Mouse (Mus musculus) naive thymus-derived CD4-positive, alpha-beta T cell, adult 2 months (primary cell): ENCODE data around the gene 9430097D07Rik.
A peak's percentile ranks its signal among the peaks of the same experiment; 100 is the strongest.

Experiments
- DNase-seq: peaks from one replicate; pipeline ENCODE4 v3.0.0-alpha.2; 2011; ENCODE audit warnings: low read depth

The 9430097D07Rik gene

DNA sequence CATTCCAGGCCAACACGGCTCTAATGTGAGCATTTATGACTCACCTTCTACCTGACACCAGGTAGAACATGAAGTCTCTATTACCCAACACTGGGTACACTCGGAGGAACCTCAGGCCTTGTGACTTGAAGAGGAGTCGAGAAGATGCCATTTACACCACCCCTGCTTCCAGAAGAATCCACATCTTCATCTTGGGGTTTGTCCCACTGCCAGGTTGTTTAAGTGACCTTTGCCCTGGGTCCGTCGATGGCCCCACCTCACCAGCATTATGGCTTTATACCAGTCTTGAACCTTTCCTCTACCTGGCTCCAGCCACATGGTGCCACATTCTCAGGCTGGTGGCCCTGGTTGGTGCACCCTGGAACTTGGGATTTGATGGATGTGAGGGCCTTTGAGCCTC lies 21.8 kb upstream of the 9430097D07Rik start:
- no peak for DNase-seq

DNA sequence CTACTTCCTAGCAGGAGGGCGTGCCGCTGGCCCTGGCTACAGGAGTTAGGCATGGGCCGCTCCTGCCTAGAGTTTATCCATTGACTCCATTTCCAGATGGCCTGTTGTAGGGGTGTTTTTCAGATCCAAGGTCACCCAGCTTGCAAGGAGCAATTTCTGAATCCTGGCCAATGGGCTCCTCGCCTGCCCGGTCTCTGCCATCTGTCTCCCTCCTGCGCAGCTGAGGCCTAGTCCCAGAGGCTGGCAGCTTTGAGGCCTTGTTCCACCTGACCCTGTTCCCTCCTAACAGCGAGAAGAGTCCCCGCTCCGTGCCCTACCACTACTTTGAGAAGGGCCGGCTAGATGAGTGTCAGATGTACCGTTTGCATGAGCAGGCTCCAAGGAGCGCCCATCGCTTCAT lies 21.2 kb upstream of the 9430097D07Rik start:
- DNase-seq: no peak

DNA sequence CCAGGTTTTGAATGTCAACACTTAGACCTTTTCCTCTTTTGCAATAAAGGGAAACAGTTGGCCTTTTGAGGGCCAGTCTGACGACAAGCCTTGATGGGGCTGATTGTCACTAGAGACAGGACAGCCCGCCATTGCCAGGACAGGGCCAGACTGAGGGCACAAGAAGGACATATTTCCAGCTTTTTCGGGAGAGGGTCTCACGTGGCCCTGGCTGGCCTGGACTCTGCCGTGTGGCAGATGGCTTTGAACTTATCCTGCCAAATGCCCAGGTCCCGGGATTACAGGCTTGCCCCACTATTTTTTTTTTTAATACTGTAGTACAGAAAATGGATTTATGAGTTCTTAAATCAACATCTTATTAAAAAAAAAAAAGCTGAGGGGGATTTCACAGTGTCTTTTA lies 15.8 kb upstream of the 9430097D07Rik start:
- DNase-seq: no peak

DNA sequence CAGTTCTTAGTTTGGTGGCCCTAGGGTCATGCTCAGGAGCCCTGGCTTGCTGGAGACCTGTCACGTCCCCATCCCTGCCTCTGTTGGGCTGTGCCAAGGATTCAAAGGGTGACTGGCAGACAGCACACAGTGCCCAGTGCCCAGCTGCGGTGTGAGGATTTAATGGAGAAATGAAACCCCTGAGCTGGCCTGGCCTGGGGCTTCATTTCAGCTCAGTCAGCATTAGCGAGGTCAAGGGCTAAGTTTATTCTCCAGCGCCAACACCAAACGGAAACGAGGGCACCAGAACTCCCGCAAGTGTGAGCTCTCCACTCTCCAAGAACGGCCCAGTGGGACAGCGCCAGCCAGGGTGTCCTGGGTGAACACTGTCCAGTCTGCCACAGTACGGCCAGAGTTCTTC lies 14.7 kb upstream of the 9430097D07Rik start:
- DNase-seq: no peak

DNA sequence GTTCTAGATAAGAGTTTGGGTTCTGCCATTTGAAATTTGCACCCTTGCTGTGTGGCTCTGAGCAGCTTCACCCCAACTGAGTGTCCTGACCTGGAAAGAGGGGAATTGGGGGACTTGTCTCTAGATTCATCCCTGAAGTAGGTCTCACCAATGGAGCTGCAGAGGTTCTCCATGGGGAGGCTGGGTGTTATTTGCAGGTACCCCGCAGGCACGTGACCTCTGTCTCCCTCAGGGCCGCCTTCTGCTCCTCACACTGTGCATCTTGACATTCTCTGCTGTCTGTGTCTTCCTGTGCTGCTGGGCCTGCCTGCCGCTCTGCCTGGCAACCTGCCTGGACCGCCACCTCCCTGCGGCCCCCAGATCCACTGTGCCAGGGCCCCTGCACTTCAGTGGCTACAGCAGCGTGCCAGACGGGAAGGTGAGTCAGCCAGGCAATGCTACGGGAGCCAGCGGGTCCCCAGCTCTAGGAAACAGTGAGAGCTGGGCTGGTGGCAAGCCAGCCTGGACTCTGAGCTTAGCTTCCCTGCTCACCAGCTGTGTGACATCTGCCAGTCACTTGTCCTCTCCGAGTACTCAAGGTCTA lies 13.8 kb upstream of the 9430097D07Rik start:
- no peak for DNase-seq

DNA sequence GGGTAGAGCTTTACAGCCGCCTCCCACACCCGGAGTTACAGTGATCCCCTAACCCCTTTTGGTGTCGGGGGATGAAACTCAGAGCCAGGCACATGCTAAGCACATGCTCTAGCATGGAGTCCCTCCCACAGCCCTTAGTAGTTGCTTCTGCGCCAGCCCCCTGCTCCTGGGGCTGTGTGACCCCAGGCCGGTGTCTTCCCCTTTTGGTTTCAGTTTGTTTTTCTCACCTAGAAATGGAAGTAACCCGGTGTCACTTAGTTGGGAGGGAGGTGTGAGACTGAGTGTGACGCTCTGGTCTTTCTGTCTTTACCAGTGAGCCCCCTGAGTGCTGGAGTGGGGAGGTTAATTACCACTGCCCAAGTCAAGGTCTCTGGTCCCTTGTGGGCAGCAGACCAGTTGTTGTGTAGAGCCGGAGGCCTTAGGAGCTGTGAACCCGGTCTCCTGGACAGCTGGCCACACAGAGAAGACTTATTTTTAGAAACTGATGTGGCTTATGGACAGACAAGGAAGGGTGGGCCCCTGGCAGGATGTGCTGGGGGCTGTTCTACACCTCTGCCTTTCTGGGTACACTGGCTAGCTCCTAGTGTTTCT lies 12.3 kb upstream of the 9430097D07Rik start:
- peak; percentile 73 for DNase-seq

DNA sequence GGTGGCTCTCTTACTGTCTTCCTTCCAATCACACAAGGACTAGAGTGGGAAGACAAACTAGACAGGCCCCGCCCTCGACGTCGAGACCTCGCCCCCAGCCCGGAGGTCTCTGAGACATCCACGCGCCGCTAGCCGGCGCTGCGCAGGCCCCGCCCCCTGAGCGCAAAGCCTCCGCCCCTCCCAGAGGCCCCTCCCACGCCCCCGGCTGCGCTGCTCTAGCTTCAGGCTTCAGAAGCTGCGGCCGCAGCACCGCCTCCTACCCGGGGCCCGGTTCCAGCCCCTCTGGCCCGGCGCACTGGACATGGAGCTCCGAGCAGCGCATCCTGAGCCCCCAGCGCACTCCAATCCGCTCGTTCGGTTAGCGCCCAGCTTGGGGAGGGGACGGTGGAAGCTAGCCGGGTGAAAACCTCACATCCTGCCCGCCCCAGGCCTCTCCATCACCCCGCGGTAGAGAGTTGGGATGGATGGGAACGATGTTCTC lies 11.4 kb upstream of the 9430097D07Rik start, which contains the start of gene St6galnac4:
St6galnac4 (plus strand) TSS at position 225 of the 481 bp plus-strand sequence.
- DNase-seq: peak; percentile 97

DNA sequence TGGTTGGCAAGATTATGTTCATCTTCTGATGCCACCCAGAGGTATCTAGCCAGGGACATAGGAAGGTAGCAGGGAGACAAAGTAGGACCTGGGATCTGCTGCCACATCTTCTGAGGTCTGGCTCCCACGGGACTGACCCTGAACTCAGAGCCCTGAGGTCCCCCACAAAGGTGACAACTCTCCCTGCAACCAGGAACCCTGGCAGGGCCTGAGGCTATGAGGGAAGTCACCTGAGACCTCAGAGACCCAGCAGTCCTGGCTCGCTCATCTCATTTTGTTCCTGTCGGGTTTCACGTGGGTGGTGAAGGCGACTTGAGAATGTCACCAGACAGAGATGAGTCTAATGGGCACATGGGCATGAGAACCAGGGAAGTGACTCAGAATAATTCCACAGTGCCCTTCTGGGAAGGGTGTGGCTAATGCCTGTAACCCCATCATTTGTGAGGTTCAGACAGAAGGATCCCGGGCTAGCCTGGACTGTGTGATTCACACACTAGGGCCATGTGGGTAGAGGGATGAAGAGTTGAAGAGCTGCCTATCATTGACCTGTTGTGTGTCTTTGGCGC lies 9.7 kb upstream of the 9430097D07Rik start:
- DNase-seq: peak; percentile 20

DNA sequence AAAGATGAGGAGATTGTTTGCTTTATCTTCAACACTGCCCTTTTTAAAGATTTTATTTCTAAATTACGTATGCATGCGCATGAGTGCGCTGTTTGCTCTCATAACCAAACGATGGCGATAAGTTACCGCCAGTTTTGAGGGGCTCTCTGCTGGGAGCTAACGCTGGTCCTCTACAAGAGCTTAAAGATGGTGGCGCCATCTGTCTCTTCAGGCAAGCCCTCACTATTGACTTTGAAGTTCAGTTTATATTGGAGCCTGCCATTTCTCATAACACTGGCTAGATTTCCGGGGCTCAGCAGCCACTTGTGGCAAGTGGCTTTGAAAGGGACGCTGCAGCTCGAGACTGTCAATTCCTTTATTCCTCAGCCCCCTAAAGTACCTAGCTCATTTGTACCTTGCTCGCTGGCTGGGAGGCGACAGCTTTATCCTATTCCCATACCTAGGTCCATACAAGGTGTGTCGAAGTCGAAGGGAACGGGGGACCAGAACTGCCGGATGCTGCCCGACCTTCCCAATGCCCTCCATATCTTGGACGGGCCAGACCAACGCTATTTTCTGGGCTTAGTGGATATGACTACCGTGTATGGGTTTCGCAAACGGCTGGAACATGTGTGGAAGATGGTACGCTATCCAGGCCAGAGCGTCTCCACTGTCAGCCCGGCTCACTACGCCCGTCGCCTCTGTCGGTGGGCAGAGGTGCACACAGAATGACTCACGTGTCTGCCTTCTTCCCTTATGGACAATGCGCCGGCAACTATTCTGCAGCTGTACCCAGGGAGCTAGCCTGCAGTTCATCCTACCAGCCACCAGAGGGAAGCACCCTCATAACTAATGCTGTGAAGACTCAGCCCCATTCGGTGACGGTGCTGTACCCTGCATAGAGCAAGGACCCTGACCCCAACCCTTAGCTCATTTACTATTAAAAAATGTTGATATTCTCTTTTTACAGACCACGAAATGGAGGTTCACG lies 7.6 kb upstream of the 9430097D07Rik start:
- DNase-seq: peak; percentile 90

DNA sequence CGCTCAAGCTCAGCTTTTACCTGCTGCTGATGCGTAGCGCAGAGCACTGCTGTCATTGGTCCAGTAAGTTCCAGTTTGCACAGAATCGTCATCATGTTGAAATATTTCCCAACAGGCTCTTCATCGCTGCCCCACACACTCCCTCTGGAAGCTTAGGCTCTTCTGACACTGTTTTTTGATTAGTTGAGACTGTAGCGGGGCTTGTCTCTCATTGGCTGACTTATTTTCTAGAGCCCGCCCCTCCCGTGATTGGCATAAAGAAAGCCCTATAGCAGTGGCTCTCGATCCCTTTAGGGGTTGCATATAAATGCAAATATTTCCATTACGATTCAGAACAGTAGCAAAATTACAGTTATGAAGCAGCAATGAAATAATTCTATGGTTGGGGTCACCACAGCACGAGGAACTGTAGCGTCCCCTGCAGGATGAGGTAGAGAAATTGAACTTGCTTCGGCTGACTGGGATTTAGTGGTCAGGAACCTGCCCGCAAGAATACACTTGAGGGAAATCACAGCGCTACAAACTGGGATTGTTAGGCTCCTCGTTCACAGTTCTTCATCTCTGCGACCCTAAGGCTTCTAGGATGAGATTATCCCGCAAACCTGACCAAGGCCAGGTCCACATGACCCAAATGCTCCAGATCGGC lies 6.1 kb upstream of the 9430097D07Rik start:
- DNase-seq: peak; percentile 24

DNA sequence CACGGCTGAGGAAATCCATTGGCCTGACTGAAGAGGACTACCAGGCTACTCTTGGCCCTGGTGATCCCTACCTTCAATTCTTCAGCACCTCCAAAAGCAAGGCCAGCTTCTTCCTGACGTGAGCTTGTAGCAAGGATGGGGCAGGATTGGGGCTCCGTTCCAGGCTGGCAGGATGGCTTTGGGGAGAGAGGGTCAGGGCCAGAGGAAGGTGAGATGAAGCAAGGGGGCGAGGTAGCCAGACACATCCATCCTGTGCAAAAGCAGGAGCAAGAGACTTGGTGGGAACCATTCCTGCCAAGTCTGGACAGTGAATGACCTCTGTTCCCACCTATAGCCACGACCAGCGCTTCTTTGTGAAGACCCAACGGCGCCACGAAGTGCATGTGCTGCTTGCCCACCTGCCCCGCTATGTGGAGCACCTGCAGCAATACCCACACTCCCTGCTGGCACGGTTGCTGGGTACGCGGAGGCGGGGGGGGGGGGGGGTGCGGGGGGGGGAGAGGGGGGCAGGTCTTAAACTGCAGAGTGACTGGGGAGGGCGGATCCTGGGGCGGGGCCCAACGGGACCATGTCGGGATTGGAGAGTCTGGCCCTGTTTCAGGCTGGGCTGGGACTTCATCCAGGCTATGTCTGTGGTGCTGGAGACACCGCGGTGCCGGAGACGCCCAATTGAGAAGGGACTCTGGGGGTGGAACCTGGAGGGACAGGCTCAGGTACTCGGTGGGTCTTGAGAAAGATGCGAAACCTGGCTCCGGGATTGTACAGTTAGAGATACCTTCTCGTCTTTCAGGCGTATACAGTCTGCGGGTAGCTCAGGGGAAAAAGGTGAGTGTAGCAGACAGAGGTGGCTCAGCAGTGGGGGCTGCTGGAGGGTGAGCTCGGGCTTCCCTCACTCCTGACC lies 2.9 kb upstream of the 9430097D07Rik start:
- no peak for DNase-seq

DNA sequence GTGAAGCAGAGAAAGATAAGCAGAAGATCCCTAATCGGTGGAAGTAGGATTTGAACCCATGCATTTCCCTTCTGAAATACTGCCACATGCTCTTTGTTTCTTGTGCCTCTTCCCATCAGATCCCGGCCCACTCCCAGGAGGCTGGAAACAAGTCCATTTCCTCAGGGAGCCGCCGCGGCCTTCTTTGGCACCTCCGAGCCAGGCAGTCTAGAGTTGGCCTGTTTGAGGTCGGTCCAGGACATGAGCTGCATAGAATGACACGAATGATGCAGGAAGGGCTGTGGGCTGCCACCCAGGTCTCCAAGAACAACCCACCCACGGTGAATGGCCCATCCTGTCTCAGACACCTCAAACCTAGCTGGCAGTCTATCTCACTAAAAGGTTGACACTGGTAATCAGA lies 1.0 kb upstream of the 9430097D07Rik start:
- no peak for DNase-seq

DNA sequence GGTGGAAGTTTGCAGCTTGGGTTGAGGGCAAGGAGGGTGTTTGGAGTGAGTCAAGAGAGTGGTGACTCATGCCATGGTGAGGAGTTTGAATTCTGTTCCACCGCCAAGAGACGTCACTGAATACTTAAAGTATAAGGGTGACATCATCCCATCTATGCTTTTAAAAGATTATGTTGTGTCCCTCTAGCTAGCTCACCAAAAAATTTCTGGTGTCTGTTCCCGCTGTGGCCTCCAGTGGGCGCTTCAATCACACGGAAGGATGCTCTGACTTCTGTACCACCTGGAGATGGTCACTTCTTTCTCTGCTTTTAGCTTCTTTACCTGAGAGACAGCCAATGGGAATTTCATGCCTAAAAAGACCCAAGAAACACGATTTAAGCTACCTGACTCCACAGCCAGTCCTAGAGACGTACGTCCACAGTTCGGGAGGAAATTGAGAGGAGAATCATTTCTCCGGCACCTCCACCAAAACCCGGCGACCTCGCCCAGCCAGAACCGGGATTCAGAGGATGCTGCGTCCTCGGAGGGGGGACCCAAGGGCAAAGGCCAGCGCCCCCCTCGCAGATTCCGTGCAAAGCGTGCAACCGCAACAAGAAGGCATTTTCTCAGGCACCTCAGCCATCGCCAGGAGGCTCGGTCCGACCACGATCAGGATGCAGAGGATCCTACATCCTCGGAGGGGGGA lies 441 bp downstream of the 9430097D07Rik start:
- DNase-seq: peak; percentile 85

DNA sequence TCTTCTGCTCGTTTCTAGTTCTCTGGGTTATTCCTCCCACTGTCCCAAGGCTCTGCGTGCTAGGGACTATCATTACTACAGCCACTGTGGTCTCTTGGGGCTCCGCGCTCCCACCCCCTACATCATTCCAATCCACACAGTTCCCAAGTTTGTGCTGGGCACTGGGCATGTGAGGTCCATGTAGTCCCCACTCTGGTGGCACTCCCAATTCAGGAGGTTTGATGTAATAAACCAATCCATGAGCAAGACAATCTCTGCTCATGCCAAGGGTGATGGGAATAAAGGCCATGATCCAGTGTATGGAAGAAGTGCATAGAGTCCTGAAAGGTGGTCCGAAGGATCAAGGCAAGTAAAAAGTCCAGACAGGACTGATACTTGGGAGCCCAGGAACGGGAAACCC lies 987 bp downstream of the 9430097D07Rik start, which contains the start of gene Pip5kl1:
Pip5kl1 (plus strand) TSS at position 301 of the 400 bp plus-strand sequence.
- DNase-seq: no peak

DNA sequence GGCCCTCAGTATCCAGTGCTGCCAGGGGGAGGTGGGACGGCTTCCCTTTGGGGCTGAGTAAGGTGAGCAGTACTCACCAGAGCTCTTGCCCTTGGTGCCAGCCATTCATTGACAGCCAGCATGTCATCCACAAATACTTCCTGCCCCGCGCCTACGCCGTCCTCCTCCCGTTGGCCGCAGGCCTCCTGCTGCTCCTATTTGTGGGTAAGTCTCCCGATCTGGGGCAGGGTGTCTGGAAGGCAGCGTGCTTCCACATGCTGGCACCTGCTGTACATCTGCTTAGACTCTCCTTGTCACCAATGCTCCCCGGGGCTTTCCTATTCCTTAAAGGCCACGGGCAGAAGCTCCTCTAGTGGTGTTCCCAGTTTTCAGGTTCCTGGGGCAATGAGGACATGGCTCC lies 3.3 kb downstream of the 9430097D07Rik start:
- DNase-seq: no peak

DNA sequence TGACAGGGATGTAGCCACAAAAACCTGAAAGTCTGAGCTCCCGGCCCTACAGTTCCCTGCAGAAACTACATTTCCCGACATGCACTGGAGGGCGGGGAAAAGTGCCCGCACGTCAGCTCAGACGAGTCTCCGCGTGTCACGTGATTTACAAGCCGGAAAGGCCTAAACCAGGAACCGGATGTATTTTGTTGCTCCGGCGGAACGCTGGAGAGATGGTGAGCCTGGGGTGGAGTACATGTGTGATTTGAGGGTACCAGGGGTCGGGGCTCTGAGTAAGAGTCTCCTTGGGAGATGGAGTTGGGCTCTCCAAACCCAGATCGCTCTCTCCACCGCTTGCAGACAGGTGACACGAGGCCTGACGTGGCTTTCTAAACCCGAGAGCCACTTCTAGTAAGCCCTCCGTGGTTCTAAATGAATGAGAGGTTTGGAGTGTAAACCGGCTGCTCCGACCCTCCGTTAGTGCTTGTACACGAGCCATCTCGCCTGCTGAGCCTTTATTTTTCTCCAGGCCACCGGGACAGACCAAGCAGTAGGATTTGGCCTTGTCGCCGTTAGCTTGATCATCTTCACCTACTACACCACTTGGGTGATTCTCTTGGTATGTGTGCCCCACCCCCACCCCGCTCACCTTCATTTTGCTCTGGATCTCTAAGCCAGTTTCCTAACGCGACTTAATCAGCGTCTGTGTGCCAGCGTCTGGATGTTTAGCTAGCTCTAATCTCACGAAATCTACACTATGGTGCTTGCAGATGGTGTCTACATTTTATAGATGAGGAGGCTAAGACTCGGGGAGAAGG lies 4.6 kb downstream of the 9430097D07Rik start, which contains the start of gene Dpm2:
Dpm2 (plus strand) TSS at position 161 of the 797 bp plus-strand sequence.
- peak; percentile 93 for DNase-seq

DNA sequence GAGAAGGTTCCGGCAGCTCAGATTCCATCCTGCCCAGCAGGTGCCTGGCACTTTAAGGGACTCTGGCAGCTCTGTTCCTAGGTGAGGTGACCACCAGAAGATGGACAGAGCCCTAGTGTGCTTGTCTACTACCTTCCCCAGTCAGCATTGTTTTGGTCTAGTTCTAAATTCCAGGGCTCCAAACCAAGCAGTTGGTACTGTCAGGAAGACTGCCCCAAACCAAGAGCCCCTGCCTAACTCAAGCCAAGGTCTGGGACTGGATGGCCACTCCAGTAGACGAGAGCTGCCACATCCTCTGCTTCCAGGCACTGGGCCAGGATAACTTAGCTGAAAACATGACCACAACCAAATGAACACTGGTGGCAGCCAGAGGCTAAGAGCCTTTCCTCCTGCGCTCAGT lies 6.5 kb downstream of the 9430097D07Rik start:
- DNase-seq: no peak

DNA sequence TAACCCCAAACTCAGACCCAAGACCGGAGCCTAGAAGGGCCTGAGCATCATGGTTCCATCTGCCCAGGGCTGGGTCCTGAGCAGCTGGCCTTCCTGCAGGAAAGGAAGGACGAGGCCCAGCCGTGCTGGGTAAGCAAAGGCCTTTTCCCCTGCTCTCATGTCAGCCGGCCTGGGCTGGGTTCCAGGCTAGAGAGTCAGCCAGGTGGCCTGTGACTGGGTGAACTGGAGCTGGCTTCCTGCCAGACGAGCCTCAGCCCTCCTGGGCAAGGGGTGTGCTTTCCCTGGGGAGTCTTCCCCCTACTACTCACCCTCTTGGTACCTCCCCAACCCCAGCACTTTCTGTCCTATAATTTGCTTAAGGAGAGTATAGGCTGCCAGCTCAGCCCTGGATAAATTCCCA lies 7.3 kb downstream of the 9430097D07Rik start:
- no peak for DNase-seq

DNA sequence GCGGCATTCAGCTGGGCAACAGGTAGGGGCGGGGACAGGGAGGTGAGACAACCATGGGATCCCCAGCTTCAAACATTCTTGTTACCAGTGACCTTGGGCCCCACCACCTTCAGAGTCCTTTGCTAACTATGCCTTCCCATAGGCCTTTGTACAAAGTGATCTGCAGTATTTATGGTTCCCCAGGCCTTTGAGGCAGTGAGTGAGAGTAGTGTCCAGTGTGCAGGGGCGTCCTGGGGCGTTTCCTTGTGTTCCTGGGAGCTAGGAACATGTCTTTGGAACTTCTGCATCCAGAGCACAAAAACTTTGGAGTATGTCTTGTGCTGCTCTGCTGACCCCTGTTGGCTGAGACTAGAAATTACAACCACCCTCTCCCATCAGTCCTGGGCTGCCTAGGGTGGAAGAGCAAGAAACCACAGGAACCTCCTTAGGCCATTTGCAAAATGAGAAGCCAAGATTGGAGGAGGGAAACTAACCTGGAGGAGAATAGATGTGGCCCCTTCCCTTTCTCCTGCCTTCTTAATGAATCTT lies 8.9 kb downstream of the 9430097D07Rik start:
- peak; percentile 88 for DNase-seq
